Mouse (Mus musculus) mature B cell (primary cell): ENCODE measurements around the gene D430042O09Rik.
"Not testable (repeated sequence)": the region's sequence is repeated elsewhere in the genome, so short reads cannot be mapped to it uniquely, and the experiment has no call there.

ENCODE experiments used
- in situ Hi-C: fragments of 300-500 bp; cut with MboI; formaldehyde crosslinking; loops from 2 replicates; pipeline ENCODE4 v1.14.3; 2019

D430042O09Rik gene

GRCm38 (mm10) chr7:125707593-125708022, at the start of gene D430042O09Rik, which contains the start of gene Gtf3c1:
Gene D430042O09Rik (plus strand): TSS chr7:125707888.
Gene Gtf3c1 (minus strand): TSS chr7:125707780.
- in situ Hi-C loops: no loop called here

- in situ Hi-C loops: no loop called here
Measured at GRCm38 (mm10) chr7:125663654-125664053, 44.0 kb upstream of the D430042O09Rik start.

- in situ Hi-C loops: no loop called here
Measured at GRCm38 (mm10) chr7:125670865-125671264, 36.8 kb upstream of the D430042O09Rik start.

GRCm38 (mm10) chr7:125671396-125671795, 36.3 kb upstream of the D430042O09Rik start:
- in situ Hi-C loops: no loop called here

- in situ Hi-C loops: no loop called here
Measured at GRCm38 (mm10) chr7:125674916-125675315, 32.8 kb upstream of the D430042O09Rik start.

GRCm38 (mm10) chr7:125678756-125679155, 28.9 kb upstream of the D430042O09Rik start:
- in situ Hi-C loops: no loop called here

GRCm38 (mm10) chr7:125679936-125680335, 27.8 kb upstream of the D430042O09Rik start:
- in situ Hi-C loops: no loop called here

- in situ Hi-C loops: no loop called here
Measured at GRCm38 (mm10) chr7:125690516-125690915, 17.2 kb upstream of the D430042O09Rik start.

GRCm38 (mm10) chr7:125694056-125694455, 13.6 kb upstream of the D430042O09Rik start:
- in situ Hi-C loops: no loop called here

GRCm38 (mm10) chr7:125702791-125703190, 4.9 kb upstream of the D430042O09Rik start:
- in situ Hi-C loops: no loop called here

- in situ Hi-C loops: no loop called here
Measured at GRCm38 (mm10) chr7:125707186-125707585, 502 bp upstream of the D430042O09Rik start.

- in situ Hi-C loops: no loop called here
Measured at GRCm38 (mm10) chr7:125708100-125708499, 412 bp downstream of the D430042O09Rik start.

- in situ Hi-C loops: not testable (repeated sequence)
Measured at GRCm38 (mm10) chr7:125713542-125714055, 5.9 kb downstream of the D430042O09Rik start.

GRCm38 (mm10) chr7:125714803-125715202, 7.1 kb downstream of the D430042O09Rik start:
- in situ Hi-C loops: no loop called here

GRCm38 (mm10) chr7:125716724-125717123, 9.0 kb downstream of the D430042O09Rik start:
- in situ Hi-C loops: no loop called here

GRCm38 (mm10) chr7:125717612-125718011, 9.9 kb downstream of the D430042O09Rik start:
- in situ Hi-C loops: no loop called here

- in situ Hi-C loops: no loop called here
Measured at GRCm38 (mm10) chr7:125720370-125720769, 12.7 kb downstream of the D430042O09Rik start.

GRCm38 (mm10) chr7:125721033-125721432, 13.3 kb downstream of the D430042O09Rik start:
- in situ Hi-C loops: no loop called here

GRCm38 (mm10) chr7:125722127-125722526, 14.4 kb downstream of the D430042O09Rik start:
- in situ Hi-C loops: no loop called here

GRCm38 (mm10) chr7:125723189-125723972, 15.7 kb downstream of the D430042O09Rik start:
- in situ Hi-C loops: no loop called here

GRCm38 (mm10) chr7:125731679-125732078, 24.0 kb downstream of the D430042O09Rik start:
- in situ Hi-C loops: no loop called here

GRCm38 (mm10) chr7:125733791-125734190, 26.1 kb downstream of the D430042O09Rik start:
- in situ Hi-C loops: no loop called here

- in situ Hi-C loops: no loop called here
Measured at GRCm38 (mm10) chr7:125736366-125737015, 28.8 kb downstream of the D430042O09Rik start.
